Mouse (Mus musculus) liver, embryonic 12.5 days (tissue): Measurements from ENCODE around the gene Rpl18a. TPM values are rescaled to one million over a fixed set of nuclear protein-coding genes. Genes with fewer than 3 reads are reported as not detected.

Experiments
- ATAC-seq: fragments of 200-750 bp; cut with Nextera tagmentation; 2 replicates; pipeline ENCODE4 v1.8.0; 2017; ENCODE audit warnings: moderate number of reproducible peaks, mild to moderate bottlenecking, moderate library complexity
- H3K27ac ChIP-seq: fragments of 300-500 bp; sonication (generic); 2 replicates; pipeline ENCODE4 v1.5.1; 2016; ENCODE audit warnings: mild to moderate bottlenecking
- H3K27me3 ChIP-seq: fragments of 300-500 bp; sonication (generic); replicated peaks from 2 replicates; pipeline ENCODE4 v1.6.1; 2016; ENCODE audit warnings: mild to moderate bottlenecking, moderate library complexity
- H3K36me3 ChIP-seq: fragments of 300-500 bp; sonication (generic); 2 replicates; pipeline ENCODE4 v1.6.1; 2016; ENCODE audit warnings: mild to moderate bottlenecking, moderate library complexity
- H3K4me1 ChIP-seq: fragments of 300-500 bp; sonication (generic); 2 replicates; pipeline ENCODE4 v1.6.1; 2016
- H3K4me2 ChIP-seq: fragments of 300-500 bp; sonication (generic); 2 replicates; pipeline ENCODE4 v1.6.1; 2016; ENCODE audit warnings: mild to moderate bottlenecking, moderate library complexity
- H3K4me3 ChIP-seq: fragments of 300-500 bp; sonication (generic); 2 replicates; pipeline ENCODE4 v1.5.1; 2016; ENCODE audit warnings: mild to moderate bottlenecking, moderate library complexity
- H3K9ac ChIP-seq: fragments of 300-500 bp; sonication (generic); 2 replicates; pipeline ENCODE4 v1.6.1; 2016; ENCODE audit warnings: mild to moderate bottlenecking, moderate library complexity
- H3K9me3 ChIP-seq: fragments of 300-500 bp; sonication (generic); replicated peaks from 2 replicates; pipeline ENCODE4 v1.6.1; 2016; ENCODE audit warnings: mild to moderate bottlenecking, moderate library complexity
- WGBS: fragments of 180-500 bp; shearing (Covaris S2); methylation state at CpG from one replicate; pipeline ENCODE4 v1.1.7; 2016; ENCODE audit not compliant: insufficient replicate concordance; 5-methylcytosine and 5-hydroxymethylcytosine counted together
- polyA plus RNA-seq: library from polyadenylated mRNA; unstranded; fragments of >200 nt; fragmentation: Nextera tagmentation; extraction: Ambion mirVana; gene quantifications from 2 replicates; pipeline ENCODE4 v1.2.1, GENCODE M21; 2016

Rpl18a gene
- polyA plus RNA-seq, 1 experiment from 2014 or later = 3,170 TPM

DNA sequence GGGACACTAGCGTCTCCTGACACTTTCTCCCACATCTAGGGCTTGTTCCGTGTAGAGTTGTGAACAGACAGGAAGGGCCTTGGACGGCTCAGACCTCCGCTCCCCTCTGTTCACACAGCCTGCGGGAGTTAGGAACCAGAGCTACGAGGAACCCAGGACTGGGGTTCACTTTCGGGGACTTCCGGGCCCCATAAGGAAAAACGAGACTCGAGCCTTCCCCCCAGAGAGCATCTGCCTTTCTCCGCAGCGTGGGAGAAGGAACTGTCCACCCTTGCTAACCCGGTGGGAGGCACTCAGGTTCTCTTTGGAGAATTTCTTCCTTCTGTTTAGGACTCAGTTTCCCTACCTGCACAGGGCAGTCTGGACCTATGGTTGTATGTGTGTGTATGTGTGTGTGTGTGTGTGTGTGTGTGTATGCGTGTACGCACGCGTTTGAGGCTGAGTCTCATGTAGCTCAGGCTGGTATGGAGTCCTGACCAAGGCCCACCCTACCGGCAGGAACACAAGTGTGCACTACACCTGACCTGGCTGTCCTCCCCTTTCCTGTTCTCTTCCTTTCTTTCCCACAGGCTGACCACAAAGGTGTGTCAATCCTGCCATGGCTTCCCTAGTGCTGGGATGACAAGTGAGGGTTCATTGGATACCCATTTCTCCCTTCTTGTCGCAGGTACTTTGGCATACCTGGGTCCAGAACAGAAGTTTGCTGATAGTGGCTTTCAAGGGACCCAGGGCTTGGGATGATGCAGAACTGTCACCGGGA, 4.1 kb downstream of the Rpl18a start:
- H3K27ac ChIP-seq = no peak overlapping the region
- no peak for ATAC-seq
- peaks cover 63% of the 10 kb centered on the region for H3K27me3 ChIP-seq
- WGBS = 22% methylated on average over 20 of the region's 20 CpGs
- H3K4me3 ChIP-seq = peak overlapping the region; percentile 23
- peaks cover 42% of the 10 kb centered on the region for H3K4me1 ChIP-seq
- 0 out of 2 replicates have a peak overlapping the region, but pooled peaks have one; percentile 20 for H3K9ac ChIP-seq
- no peaks in the 10 kb centered on the region for H3K9me3 ChIP-seq
- peak overlapping the region; percentile 43 for H3K4me2 ChIP-seq
- H3K36me3 ChIP-seq = peaks cover 35% of the 10 kb centered on the region

DNA sequence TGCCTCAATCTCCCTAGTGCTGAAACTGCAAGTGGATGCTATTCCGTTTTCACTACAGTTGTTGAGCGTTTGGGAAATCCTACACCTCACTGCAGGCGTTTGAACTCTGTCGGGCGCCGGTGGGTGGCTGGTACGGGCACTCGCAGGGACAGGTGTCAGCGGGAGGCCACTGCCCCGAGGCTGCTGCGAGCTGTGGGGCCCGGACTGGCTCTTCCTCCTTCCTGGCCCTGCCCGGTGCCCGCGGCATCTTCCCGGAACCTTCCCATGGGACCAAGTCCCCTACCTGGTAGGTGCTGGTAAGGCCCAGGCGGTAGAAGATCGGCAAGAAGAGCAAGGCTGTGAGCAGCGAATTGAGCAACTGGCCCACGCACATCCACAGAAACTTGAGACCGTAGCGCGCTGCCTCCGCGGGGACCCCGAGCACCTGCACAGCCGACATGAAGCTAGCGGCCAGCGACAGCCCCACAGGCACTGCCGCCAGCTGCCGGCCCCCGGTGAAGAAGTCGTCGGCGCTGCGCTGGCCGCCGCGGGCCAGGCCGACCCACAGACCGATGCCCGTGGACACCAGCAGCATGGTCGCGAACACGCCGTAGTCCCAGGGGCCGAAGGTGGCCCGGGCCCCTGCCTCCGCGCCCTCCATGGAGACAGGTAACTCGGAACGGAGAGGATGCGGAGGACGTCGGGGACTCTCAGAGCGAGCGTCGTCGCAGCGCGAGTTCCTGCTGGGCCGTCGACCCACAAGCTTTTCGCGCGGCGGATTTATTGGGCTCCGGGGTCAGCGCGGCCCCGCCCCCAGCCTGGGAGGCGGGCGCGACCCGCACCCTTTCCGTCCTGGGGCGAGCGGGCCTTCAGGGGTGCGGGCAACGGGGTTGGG, 5.0 kb downstream of the Rpl18a start, which contains the start of gene Slc5a5:
Slc5a5 (minus strand) TSS at position 736 of the 874 bp plus-strand sequence.
- peaks cover 50% of the 10 kb centered on the region for H3K4me1 ChIP-seq
- H3K9ac ChIP-seq = 0 out of 2 replicates have a peak within 1 kb of the TSS, but pooled peaks have one; percentile 20
- H3K9me3 ChIP-seq = no peaks in the 10 kb centered on the region
- peaks cover 71% of the 10 kb centered on the region for H3K27me3 ChIP-seq
- H3K27ac ChIP-seq = no peak within 1 kb of the TSS
- H3K4me3 ChIP-seq = peak within 1 kb of the TSS; percentile 23
- H3K36me3 ChIP-seq = peaks cover 35% of the 10 kb centered on the region
- 5% methylated on average over 80 of the region's 80 CpGs for WGBS
- ATAC-seq = no peak
- H3K4me2 ChIP-seq = peak within 1 kb of the TSS; percentile 43

DNA sequence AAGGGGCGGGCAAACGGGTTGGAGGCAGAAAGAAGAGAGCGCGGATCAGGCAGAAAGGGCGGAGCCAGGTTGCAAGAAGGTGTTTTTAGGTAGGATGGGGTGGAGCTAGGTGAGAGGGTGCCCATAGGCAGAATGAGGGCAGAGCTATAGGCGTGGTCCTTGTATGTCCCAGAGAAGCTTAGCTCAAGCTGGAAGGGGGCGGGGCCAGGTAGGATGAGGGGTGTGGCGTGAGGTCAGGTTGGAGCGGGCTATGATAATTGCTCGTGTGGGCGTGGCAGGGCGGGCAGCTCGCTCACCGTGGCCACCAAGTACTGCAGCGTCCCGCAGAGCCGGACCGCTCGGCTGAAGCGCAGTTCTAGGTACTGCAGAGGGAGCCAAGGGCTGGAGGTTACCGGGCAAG, 5.9 kb downstream of the Rpl18a start:
- 12% methylated on average over 21 of the region's 21 CpGs for WGBS
- ATAC-seq = no peak
- Histone ChIP-seq H3K4me1 (peaks cover 48% of the 10 kb centered on the region), H3K9ac (no peak overlapping the region), H3K4me3 (peak overlapping the region; percentile 23; the same call in 1 of the 2 replicates), H3K27me3 (peaks cover 79% of the 10 kb centered on the region), H3K9me3 (no peaks in the 10 kb centered on the region), H3K27ac (no peak overlapping the region), H3K4me2 (peak overlapping the region; percentile 43; the same call in 1 of the 2 replicates), H3K36me3 (peaks cover 34% of the 10 kb centered on the region)

DNA sequence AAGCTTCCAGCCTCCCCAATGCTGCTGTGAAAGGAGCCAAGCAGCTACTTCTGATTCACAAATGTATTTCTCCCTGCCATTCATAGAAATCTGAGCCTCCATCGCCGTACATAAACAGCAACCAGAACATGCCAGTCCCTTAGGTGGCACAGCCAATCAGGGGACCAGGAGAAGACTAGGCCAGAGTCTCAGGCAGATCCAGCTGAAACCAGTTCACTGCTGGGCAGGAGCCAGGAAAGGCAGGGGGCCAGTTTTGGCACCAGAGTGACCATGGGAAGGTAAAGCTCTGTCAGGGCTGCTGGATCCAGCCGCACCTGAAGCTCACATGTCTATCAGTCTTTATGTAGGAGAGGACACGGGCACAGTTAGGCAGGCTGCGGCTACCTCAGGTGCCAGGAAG, 6.6 kb downstream of the Rpl18a start:
- no peak overlapping the region for H3K9ac ChIP-seq
- no peaks in the 10 kb centered on the region for H3K9me3 ChIP-seq
- no peak for ATAC-seq
- H3K36me3 ChIP-seq = peaks cover 27% of the 10 kb centered on the region
- peaks cover 86% of the 10 kb centered on the region for H3K27me3 ChIP-seq
- H3K4me3 ChIP-seq = no peak overlapping the region
- 86% methylated on average over 5 of the region's 5 CpGs for WGBS
- H3K4me2 ChIP-seq = no peak overlapping the region
- no peak overlapping the region for H3K27ac ChIP-seq
- H3K4me1 ChIP-seq = peaks cover 41% of the 10 kb centered on the region

DNA sequence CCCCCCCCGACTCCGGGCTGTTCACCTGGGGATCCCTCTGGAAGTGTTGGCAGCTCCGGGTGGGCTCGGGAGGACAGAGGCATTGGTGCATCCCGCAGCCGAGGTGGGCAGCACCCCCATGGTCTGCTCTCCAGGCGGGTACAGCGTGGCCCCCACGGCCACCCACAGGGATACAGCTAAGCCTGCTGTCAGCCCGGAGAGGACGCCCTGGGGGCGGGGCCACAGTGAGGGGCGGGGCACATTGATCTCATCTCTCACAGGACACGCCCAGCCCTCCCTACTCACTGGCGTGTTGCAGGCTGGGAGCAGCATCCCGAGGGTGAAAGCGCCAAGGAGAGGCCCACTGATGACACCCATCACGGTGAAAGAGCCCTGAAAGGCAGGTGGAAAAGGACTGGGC, 9.5 kb downstream of the Rpl18a start:
- H3K9ac ChIP-seq = no peak overlapping the region
- WGBS = 6% methylated on average over 18 of the region's 18 CpGs
- H3K4me1 ChIP-seq = peaks cover 36% of the 10 kb centered on the region
- H3K4me2 ChIP-seq = peak overlapping the region; percentile 41
- peak; percentile 64 for ATAC-seq
- H3K27ac ChIP-seq = no peak overlapping the region
- no peaks in the 10 kb centered on the region for H3K36me3 ChIP-seq
- no peak overlapping the region for H3K4me3 ChIP-seq
- H3K27me3 ChIP-seq = peaks cover 75% of the 10 kb centered on the region
- no peaks in the 10 kb centered on the region for H3K9me3 ChIP-seq

DNA sequence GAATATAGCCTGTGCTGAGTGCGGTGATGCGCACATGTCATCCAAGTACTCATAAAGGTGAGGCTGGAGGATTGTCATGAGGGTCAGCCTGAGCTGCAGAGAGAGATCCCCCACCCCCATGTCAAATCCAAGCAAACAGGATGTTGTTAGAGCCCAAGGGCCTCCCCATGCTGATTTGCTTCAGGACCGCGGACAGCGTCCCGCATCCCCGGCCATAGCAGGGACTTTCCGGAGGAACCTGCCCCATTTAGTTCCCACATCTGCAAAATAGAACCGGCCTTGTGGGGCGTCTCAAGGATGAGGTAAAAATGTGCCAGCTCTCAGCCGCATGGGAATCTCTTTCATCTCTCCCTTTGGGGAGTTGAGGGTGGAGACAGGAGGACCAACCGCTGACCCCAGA, 11.6 kb downstream of the Rpl18a start:
- WGBS = 14% methylated on average over 12 of the region's 12 CpGs

DNA sequence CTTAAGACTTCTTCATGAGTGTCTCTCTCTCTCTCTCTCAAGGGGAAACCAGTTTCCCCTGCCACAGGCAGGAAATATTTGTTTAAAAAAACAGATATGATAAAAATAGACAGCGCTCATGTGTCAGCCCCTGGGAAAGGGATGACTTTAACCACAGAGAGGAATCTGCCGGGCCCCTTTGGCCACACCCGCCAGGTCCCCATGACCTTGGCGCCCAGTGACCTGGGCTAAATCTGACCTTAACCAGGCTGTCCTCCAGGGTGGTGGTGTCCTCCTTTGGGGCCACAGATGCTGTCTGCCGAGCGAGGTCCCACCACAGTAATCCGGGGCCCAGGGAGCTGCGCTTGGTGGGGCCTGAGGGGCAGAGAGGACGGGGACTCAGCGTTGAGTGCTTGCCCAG, 12.5 kb downstream of the Rpl18a start:
- no peak overlapping the region for H3K9ac ChIP-seq
- 68% methylated on average over 10 of the region's 10 CpGs for WGBS
- no peak overlapping the region for H3K27ac ChIP-seq
- no peaks in the 10 kb centered on the region for H3K36me3 ChIP-seq
- no peak overlapping the region for H3K4me2 ChIP-seq
- ATAC-seq = no peak
- no peaks in the 10 kb centered on the region for H3K9me3 ChIP-seq
- H3K4me3 ChIP-seq = no peak overlapping the region
- H3K4me1 ChIP-seq = peaks cover 20% of the 10 kb centered on the region
- peaks cover 59% of the 10 kb centered on the region for H3K27me3 ChIP-seq

More for the DNA sequence above, 11.6 kb downstream of the Rpl18a start:
- H3K4me3 ChIP-seq = no peak overlapping the region
- no peaks in the 10 kb centered on the region for H3K9me3 ChIP-seq
- H3K27me3 ChIP-seq = peaks cover 58% of the 10 kb centered on the region
- ATAC-seq = no peak
- H3K9ac ChIP-seq = no peak overlapping the region
- H3K27ac ChIP-seq = no peak overlapping the region
- peaks cover 20% of the 10 kb centered on the region for H3K4me1 ChIP-seq
- no peaks in the 10 kb centered on the region for H3K36me3 ChIP-seq
- no peak overlapping the region for H3K4me2 ChIP-seq

DNA sequence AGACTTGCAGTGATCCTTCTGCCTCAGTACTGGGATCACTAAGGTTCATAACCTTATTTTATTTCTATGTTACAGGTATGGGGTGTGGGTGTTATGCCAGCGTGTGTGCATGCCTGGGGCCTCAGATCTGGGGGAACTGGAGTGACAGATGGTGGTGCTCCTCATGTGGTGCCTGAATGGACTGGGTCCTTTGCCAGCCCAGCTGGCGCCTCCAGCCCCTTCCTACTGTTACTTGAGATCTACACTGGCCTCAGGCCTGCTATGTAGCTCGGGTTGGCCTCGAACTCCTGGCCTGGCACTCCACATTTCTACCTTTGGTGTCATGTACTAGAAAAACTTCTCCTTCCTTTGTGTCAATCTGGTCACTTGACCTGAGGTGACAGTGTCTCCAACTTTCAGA, 13.0 kb downstream of the Rpl18a start:
- no peak overlapping the region for H3K9ac ChIP-seq
- no peak overlapping the region for H3K4me3 ChIP-seq
- no peaks in the 10 kb centered on the region for H3K36me3 ChIP-seq
- H3K4me1 ChIP-seq = peaks cover 20% of the 10 kb centered on the region
- no peak for ATAC-seq
- H3K27me3 ChIP-seq = peaks cover 59% of the 10 kb centered on the region
- H3K27ac ChIP-seq = no peak overlapping the region
- WGBS = 66% methylated on average over 4 of the region's 4 CpGs
- H3K4me2 ChIP-seq = no peak overlapping the region
- no peaks in the 10 kb centered on the region for H3K9me3 ChIP-seq

DNA sequence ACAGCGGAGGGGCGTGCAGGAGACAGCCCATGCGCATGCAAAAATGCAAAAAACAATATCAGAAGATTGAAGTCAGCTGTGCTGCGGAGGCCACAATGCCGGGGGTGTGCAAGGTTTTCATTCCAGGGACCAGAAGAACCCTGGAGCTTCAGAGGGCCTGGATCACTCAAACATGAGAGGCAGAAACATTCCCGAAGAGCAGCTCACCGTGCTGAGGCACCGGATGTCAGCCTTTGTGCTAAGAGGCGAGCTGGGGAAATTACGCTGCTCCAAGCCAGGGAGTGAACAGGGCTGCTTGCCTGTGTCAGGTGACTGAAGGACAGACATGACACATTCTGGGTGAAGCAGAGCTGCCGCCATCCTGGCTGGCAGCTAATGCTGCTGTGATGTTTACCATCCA, 16.7 kb downstream of the Rpl18a start:
- Histone ChIP-seq H3K4me3 (no peak overlapping the region), H3K36me3 (no peaks in the 10 kb centered on the region), H3K4me2 (no peak overlapping the region), H3K27ac (no peak overlapping the region), H3K9me3 (no peaks in the 10 kb centered on the region), H3K9ac (no peak overlapping the region), H3K4me1 (peaks cover 21% of the 10 kb centered on the region), H3K27me3 (peaks cover 32% of the 10 kb centered on the region)
- WGBS = 24% methylated on average over 11 of the region's 11 CpGs
- ATAC-seq = no peak

DNA sequence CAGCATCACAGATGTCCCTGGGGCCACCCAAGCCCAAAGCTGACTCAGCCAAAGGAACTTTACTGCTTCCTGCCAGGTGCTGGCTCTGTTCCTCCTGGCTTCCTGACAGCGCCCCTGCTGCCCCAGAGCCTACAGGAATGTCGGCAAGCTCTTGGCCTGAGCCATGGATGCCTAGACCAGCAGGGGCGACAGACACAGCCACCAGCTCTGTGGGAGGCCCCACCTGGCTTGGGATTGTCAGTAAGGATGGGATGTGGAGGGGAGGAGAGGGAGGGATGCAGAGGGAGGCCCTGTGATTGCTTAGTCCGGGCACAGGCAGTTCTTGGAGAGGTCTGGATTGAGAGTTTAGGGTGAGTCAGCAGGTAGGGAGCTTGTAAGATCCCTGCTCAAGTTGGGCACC, 17.1 kb downstream of the Rpl18a start:
- peaks cover 28% of the 10 kb centered on the region for H3K27me3 ChIP-seq
- 11% methylated on average over 4 of the region's 4 CpGs for WGBS
- H3K4me1 ChIP-seq = peaks cover 18% of the 10 kb centered on the region
- H3K36me3 ChIP-seq = no peaks in the 10 kb centered on the region
- no peak overlapping the region for H3K27ac ChIP-seq
- H3K9me3 ChIP-seq = no peaks in the 10 kb centered on the region
- no peak overlapping the region for H3K4me2 ChIP-seq
- no peak for ATAC-seq
- no peak overlapping the region for H3K9ac ChIP-seq
- no peak overlapping the region for H3K4me3 ChIP-seq

DNA sequence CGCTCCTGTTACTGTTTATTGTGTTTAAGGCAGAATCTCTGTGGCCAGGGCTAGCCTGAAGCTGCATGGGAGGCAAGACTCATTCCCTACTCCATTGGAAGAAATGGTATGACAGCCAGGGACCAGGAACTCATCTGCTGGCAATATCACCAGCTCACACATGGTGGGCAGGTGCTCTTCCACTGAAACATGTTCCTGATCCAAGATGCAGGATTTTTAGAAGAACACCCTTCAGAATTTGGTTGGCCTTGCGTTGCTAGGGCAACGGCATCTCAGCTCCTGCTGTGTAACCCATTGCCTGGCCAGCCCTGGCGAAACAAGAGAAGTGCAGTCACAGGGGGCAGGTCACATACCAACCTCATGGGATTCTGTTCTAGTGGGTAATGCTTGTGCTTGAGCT, 17.7 kb downstream of the Rpl18a start:
- no peak overlapping the region for H3K27ac ChIP-seq
- H3K4me3 ChIP-seq = no peak overlapping the region
- H3K4me2 ChIP-seq = no peak overlapping the region
- 67% methylated on average over 4 of the region's 4 CpGs for WGBS
- no peaks in the 10 kb centered on the region for H3K9me3 ChIP-seq
- H3K9ac ChIP-seq = no peak overlapping the region
- H3K36me3 ChIP-seq = no peaks in the 10 kb centered on the region
- ATAC-seq = no peak
- peaks cover 26% of the 10 kb centered on the region for H3K27me3 ChIP-seq
- H3K4me1 ChIP-seq = peaks cover 12% of the 10 kb centered on the region

DNA sequence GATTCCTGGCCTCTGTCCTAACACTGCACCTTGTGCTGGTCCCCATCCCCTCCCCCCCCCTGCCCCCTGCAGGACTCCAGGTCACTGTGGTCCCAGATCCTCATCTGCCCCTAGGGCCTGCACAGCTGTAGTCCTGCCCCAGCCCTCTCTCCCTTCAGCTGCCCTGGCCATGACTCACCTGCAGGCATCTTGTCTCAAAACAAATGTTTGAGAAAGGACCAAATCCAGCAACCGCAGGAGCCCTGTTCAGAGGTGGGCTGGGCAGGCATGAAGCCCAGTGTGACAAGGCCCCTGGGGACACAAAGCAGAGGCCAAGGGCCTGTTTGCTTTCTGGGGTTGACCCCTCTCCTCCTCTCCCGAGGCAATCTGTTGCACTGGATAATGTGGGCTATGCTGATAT, 19.0 kb downstream of the Rpl18a start:
- no peak overlapping the region for H3K4me3 ChIP-seq
- ATAC-seq = no peak
- H3K4me2 ChIP-seq = no peak overlapping the region
- H3K36me3 ChIP-seq = no peaks in the 10 kb centered on the region
- H3K27ac ChIP-seq = no peak overlapping the region
- H3K9ac ChIP-seq = no peak overlapping the region
- H3K4me1 ChIP-seq = peaks cover 18% of the 10 kb centered on the region
- H3K9me3 ChIP-seq = no peaks in the 10 kb centered on the region
- peaks cover 26% of the 10 kb centered on the region for H3K27me3 ChIP-seq
- WGBS = 44% methylated on average over 2 of the region's 2 CpGs
